Mouse (Mus musculus) forebrain, embryonic 12.5 days (tissue): Measurements from ENCODE around the gene Ankrd28. TPM values are rescaled to one million over a fixed set of nuclear protein-coding genes. Genes with fewer than 3 reads are reported as not detected.
A peak's percentile ranks its signal among the peaks of the same experiment; 100 is the strongest.

Source experiments
- ATAC-seq: fragments of 200-750 bp; cut with Nextera tagmentation; 2 replicates; pipeline ENCODE4 v1.8.0; 2017; ENCODE audit warnings: moderate TSS enrichment; ENCODE audit not compliant: low FRiP score
- H3K27ac ChIP-seq: fragments of 300-500 bp; sonication (generic); 2 replicates; pipeline ENCODE4 v1.5.1; 2016; ENCODE audit warnings: mild to moderate bottlenecking
- H3K27me3 ChIP-seq: fragments of 300-500 bp; sonication (generic); 2 replicates; pipeline ENCODE4 v1.6.1; 2016; ENCODE audit warnings: mild to moderate bottlenecking
- H3K36me3 ChIP-seq: fragments of 300-500 bp; sonication (generic); replicated peaks from 2 replicates; pipeline ENCODE4 v1.6.1; 2016; ENCODE audit warnings: mild to moderate bottlenecking
- H3K4me1 ChIP-seq: fragments of 300-500 bp; sonication (generic); 2 replicates; pipeline ENCODE4 v1.6.1; 2016
- H3K4me2 ChIP-seq: fragments of 300-500 bp; sonication (generic); 2 replicates; pipeline ENCODE4 v1.6.1; 2016; ENCODE audit warnings: mild to moderate bottlenecking, moderate library complexity
- H3K4me3 ChIP-seq: fragments of 300-500 bp; sonication (generic); replicated peaks from 2 replicates; pipeline ENCODE4 v1.5.1; 2016; ENCODE audit warnings: mild to moderate bottlenecking
- H3K9ac ChIP-seq: fragments of 300-500 bp; sonication (generic); 2 replicates; pipeline ENCODE4 v1.6.1; 2016; ENCODE audit warnings: mild to moderate bottlenecking
- H3K9me3 ChIP-seq: fragments of 300-500 bp; sonication (generic); 2 replicates; pipeline ENCODE4 v1.6.1; 2016
- WGBS: fragments of 180-500 bp; shearing (Covaris S2); methylation state at CpG from one replicate; pipeline ENCODE4 v1.1.7; 2016; 5-methylcytosine and 5-hydroxymethylcytosine counted together
- polyA plus RNA-seq: library from polyadenylated mRNA; unstranded; fragments of >200 nt; fragmentation: Nextera tagmentation; extraction: Ambion mirVana; gene quantifications from 2 replicates; pipeline ENCODE4 v1.2.1, GENCODE M21; 2016

Ankrd28 gene
- polyA plus RNA-seq, 1 experiment from 2014 or later = 16.7 TPM

DNA sequence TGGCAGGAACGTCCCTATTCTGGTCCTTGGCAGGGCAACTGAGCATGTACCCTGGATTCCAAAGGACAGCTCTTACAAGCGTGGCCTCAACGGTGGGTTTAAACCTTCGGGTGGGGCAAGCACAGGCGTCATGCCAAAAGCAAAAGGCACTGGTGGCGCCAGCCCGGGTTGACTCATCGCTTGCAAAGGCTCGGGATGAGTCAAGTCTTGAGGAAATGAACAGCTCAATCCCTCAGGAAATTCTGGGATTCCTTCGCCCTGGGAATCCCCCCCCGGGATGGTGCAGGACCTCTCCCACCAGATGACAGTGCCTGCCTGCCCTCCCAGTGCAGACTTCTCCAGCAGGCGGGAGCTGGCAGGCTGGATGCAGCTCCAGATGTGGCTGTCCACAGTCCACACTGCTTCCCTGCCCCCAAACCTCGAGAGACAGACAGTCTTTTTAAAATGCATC is 161.3 kb downstream of the Ankrd28 start:
- Histone ChIP-seq H3K9me3 (no peaks in the 10 kb centered on the region), H3K4me3 (no peak overlapping the region), H3K9ac (no peak overlapping the region), H3K36me3 (0 out of 2 replicates have a peak, but pooled peaks cover 8% of the 10 kb centered on the region), H3K4me1 (peaks cover 34% of the 10 kb centered on the region), H3K27me3 (no peaks in the 10 kb centered on the region), H3K27ac (peak overlapping the region; percentile 79), H3K4me2 (no peak overlapping the region)
- peak; percentile 45; the same call in 1 of the 2 replicates for ATAC-seq
- 74% methylated on average over 13 of the region's 13 CpGs for WGBS

- no peaks in the 10 kb centered on the region for H3K9me3 ChIP-seq
- no peak overlapping the region for H3K4me2 ChIP-seq
- H3K4me3 ChIP-seq = no peak overlapping the region
- H3K4me1 ChIP-seq = peaks cover 41% of the 10 kb centered on the region
- WGBS = 88% methylated on average over 13 of the region's 13 CpGs
- H3K27me3 ChIP-seq = no peaks in the 10 kb centered on the region
- H3K27ac ChIP-seq = 0 out of 2 replicates have a peak overlapping the region, but pooled peaks have one; percentile 46
- H3K36me3 ChIP-seq = 0 out of 2 replicates have a peak, but pooled peaks cover 8% of the 10 kb centered on the region
- no peak for ATAC-seq
- no peak overlapping the region for H3K9ac ChIP-seq
Measured at GRCm38 (mm10) chr14:31668326-31668725, 162.1 kb downstream of the Ankrd28 start.

GRCm38 (mm10) chr14:31667741-31668140 is 162.7 kb downstream of the Ankrd28 start:
- no peaks in the 10 kb centered on the region for H3K9me3 ChIP-seq
- H3K27ac ChIP-seq = no peak overlapping the region
- no peak overlapping the region for H3K4me2 ChIP-seq
- no peaks in the 10 kb centered on the region for H3K27me3 ChIP-seq
- peaks cover 47% of the 10 kb centered on the region for H3K4me1 ChIP-seq
- no peak overlapping the region for H3K4me3 ChIP-seq
- 0 out of 2 replicates have a peak, but pooled peaks cover 8% of the 10 kb centered on the region for H3K36me3 ChIP-seq
- no peak for ATAC-seq
- 90% methylated on average over 6 of the region's 6 CpGs for WGBS
- H3K9ac ChIP-seq = no peak overlapping the region

DNA sequence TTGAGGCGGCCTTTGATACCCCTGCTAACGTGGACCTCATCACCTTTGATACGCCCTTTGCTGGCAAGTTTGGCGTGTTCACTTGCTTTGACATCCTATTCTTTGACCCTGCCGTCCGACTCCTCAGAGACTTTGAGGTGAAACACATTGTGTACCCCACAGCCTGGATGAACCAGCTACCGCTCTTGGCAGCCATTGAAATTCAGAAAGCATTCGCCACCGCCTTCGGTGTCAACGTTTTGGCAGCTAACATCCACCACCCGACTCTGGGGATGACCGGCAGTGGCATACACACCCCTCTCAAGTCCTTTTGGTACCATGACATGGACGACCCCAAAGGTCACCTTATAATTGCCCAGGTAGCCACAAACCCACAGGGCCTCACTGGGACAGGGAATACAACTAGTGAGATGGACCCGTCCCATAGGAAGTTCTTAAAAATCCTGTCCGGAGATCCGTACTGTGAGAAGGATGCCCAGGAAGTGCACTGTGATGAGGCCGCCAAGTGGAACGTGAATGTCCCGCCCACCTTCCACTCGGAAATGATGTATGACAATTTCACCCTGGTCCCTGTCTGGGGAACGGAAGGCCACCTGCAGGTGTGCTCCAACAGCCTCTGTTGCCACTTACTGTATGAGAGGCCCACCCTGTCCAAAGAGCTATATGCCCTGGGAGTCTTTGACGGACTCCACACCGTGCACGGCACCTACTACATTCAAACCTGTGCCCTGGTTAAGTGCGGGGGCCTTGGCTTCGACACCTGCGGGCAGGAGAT is 163.3 kb downstream of the Ankrd28 start:
- H3K4me3 ChIP-seq = no peak overlapping the region
- 0 out of 2 replicates have a peak, but pooled peaks cover 8% of the 10 kb centered on the region for H3K36me3 ChIP-seq
- H3K4me2 ChIP-seq = no peak overlapping the region
- H3K9ac ChIP-seq = no peak overlapping the region
- no peaks in the 10 kb centered on the region for H3K9me3 ChIP-seq
- no peak overlapping the region for H3K27ac ChIP-seq
- ATAC-seq = no peak
- H3K4me1 ChIP-seq = peaks cover 53% of the 10 kb centered on the region
- H3K27me3 ChIP-seq = no peaks in the 10 kb centered on the region
- WGBS = 95% methylated on average over 28 of the region's 28 CpGs

- peaks cover 58% of the 10 kb centered on the region for H3K4me1 ChIP-seq
- no peak for ATAC-seq
- 85% methylated on average over 4 of the region's 4 CpGs for WGBS
- H3K27me3 ChIP-seq = no peaks in the 10 kb centered on the region
- no peak overlapping the region for H3K4me3 ChIP-seq
- no peak overlapping the region for H3K4me2 ChIP-seq
- no peak overlapping the region for H3K27ac ChIP-seq
- no peak overlapping the region for H3K9ac ChIP-seq
- 0 out of 2 replicates have a peak, but pooled peaks cover 8% of the 10 kb centered on the region for H3K36me3 ChIP-seq
- no peaks in the 10 kb centered on the region for H3K9me3 ChIP-seq
Measured at GRCm38 (mm10) chr14:31665566-31665940, 164.9 kb downstream of the Ankrd28 start.

GRCm38 (mm10) chr14:31664903-31665565 is 165.4 kb downstream of the Ankrd28 start:
- Histone ChIP-seq H3K4me3 (no peak overlapping the region), H3K27ac (peak overlapping the region; percentile 36; the same call in 1 of the 2 replicates), H3K9me3 (no peaks in the 10 kb centered on the region), H3K4me1 (peaks cover 58% of the 10 kb centered on the region), H3K27me3 (no peaks in the 10 kb centered on the region), H3K4me2 (no peak overlapping the region), H3K36me3 (0 out of 2 replicates have a peak, but pooled peaks cover 8% of the 10 kb centered on the region), H3K9ac (no peak overlapping the region)
- no peak for ATAC-seq
- 74% methylated on average over 12 of the region's 12 CpGs for WGBS

- Histone ChIP-seq H3K27ac (peak overlapping the region; percentile 98), H3K36me3 (0 out of 2 replicates have a peak, but pooled peaks cover 8% of the 10 kb centered on the region), H3K9me3 (no peaks in the 10 kb centered on the region), H3K27me3 (no peaks in the 10 kb centered on the region), H3K9ac (no peak overlapping the region), H3K4me3 (no peak overlapping the region), H3K4me2 (no peak overlapping the region), H3K4me1 (peaks cover 58% of the 10 kb centered on the region)
- no peak for ATAC-seq
- WGBS = 76% methylated on average over 18 of the region's 18 CpGs
Measured at GRCm38 (mm10) chr14:31664100-31664902, 166.2 kb downstream of the Ankrd28 start.

DNA sequence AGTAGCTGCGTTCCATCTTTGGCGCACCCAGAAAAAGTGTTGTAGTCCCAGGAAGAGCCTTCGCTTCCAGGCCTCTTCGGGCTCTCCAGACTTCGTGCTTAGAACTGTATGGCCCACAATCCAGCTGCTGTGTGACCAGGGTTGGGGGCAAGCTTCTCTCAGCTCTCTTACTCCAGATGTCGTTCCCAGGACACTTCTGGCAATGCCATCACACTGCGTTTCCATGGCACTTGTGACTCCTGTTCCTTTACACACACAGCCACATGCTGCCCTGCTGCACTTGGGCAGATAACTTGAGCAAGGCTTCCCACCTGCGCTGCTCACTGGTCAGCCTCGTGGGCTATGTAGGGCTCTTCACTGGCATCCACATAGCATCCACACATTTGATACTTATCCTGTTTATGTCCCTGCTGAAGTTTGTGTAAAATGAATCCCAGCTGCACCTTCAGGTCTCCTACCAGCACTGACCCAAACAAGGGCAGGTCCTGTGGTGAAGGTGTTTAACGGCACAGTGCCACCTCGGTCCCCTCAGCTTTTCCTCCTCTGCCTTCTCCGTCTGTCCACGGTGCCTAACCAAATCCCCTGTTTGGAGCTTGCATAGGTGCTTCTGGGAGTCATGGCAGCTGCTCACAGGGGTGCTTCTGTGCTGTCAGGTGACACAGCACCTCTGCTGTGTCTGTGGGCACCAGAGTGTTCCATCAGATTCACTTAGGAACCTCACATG is 166.9 kb downstream of the Ankrd28 start:
- no peak overlapping the region for H3K9ac ChIP-seq
- no peak overlapping the region for H3K4me3 ChIP-seq
- no peaks in the 10 kb centered on the region for H3K27me3 ChIP-seq
- H3K4me1 ChIP-seq = peaks cover 53% of the 10 kb centered on the region
- ATAC-seq = no peak
- H3K4me2 ChIP-seq = no peak overlapping the region
- H3K36me3 ChIP-seq = 0 out of 2 replicates have a peak, but pooled peaks cover 8% of the 10 kb centered on the region
- H3K27ac ChIP-seq = peak overlapping the region; percentile 98
- no peaks in the 10 kb centered on the region for H3K9me3 ChIP-seq
- WGBS = 92% methylated on average over 13 of the region's 13 CpGs

- Histone ChIP-seq H3K4me3 (peak overlapping the region; percentile 39), H3K4me2 (peak overlapping the region; percentile 65), H3K4me1 (peaks cover 53% of the 10 kb centered on the region), H3K9me3 (no peaks in the 10 kb centered on the region), H3K27me3 (no peaks in the 10 kb centered on the region), H3K27ac (peak overlapping the region; percentile 98), H3K9ac (peak overlapping the region; percentile 62), H3K36me3 (0 out of 2 replicates have a peak, but pooled peaks cover 8% of the 10 kb centered on the region)
- ATAC-seq = peak; percentile 45
- 28% methylated on average over 9 of the region's 9 CpGs for WGBS
Measured at GRCm38 (mm10) chr14:31662555-31663211, 167.8 kb downstream of the Ankrd28 start.

- Histone ChIP-seq H3K4me2 (peak overlapping the region; percentile 65), H3K36me3 (0 out of 2 replicates have a peak, but pooled peaks cover under 1% of the 10 kb centered on the region), H3K27ac (peak overlapping the region; percentile 98), H3K4me1 (peaks cover 56% of the 10 kb centered on the region), H3K9me3 (no peaks in the 10 kb centered on the region), H3K9ac (peak overlapping the region; percentile 62), H3K4me3 (peak overlapping the region; percentile 39), H3K27me3 (no peaks in the 10 kb centered on the region)
- ATAC-seq = peak; percentile 90
- WGBS = 6% methylated on average over 44 of the region's 44 CpGs
Measured at GRCm38 (mm10) chr14:31661671-31662554, 168.5 kb downstream of the Ankrd28 start.
